Mouse (Mus musculus): ENCODE results near the gene Endod1.

GRCm38 (mm10) chr9:14381353-14382055 lies at the start of gene Endod1:
- TF ChIP-seq CTCF (IDR thresholded peaks at IDR 0.05; ENCODE audit: borderline replicate concordance, insufficient read depth, low read depth, low read length) = no peak
- no peak for TF ChIP-seq POLR2A (IDR thresholded peaks at IDR 0.05; ENCODE audit: borderline replicate concordance, insufficient read depth, low read length)
